Mouse (Mus musculus) intestine, embryonic 15.5 days (tissue): Measurements from ENCODE around the gene Clybl. TPM values are rescaled to one million over a fixed set of nuclear protein-coding genes. Genes with fewer than 3 reads are reported as not detected.

Source experiments
- ATAC-seq: fragments of 200-750 bp; cut with Nextera tagmentation; 2 replicates; pipeline ENCODE4 v1.8.0; 2017; ENCODE audit warnings: moderate TSS enrichment, moderate library complexity
- H3K27ac ChIP-seq: fragments of 300-500 bp; sonication (generic); 2 replicates; pipeline ENCODE4 v1.5.1; 2015; ENCODE audit warnings: mild to moderate bottlenecking, inconsistent platforms
- H3K27me3 ChIP-seq: fragments of 300-500 bp; sonication (generic); replicated peaks from 2 replicates; pipeline ENCODE4 v1.6.1; 2015; ENCODE audit warnings: inconsistent platforms
- H3K36me3 ChIP-seq: fragments of 300-500 bp; sonication (generic); 2 replicates; pipeline ENCODE4 v1.6.1; 2015; ENCODE audit warnings: inconsistent platforms
- H3K4me1 ChIP-seq: fragments of 300-500 bp; sonication (generic); replicated peaks from 2 replicates; pipeline ENCODE4 v1.6.1; 2015; ENCODE audit warnings: inconsistent platforms
- H3K4me2 ChIP-seq: fragments of 300-500 bp; sonication (generic); replicated peaks from 2 replicates; pipeline ENCODE4 v1.6.1; 2015; ENCODE audit warnings: mild to moderate bottlenecking, inconsistent platforms
- H3K4me3 ChIP-seq: fragments of 300-500 bp; sonication (generic); replicated peaks from 2 replicates; pipeline ENCODE4 v1.5.1; 2015; ENCODE audit warnings: inconsistent platforms
- H3K9ac ChIP-seq: fragments of 300-500 bp; sonication (generic); 2 replicates; pipeline ENCODE4 v1.6.1; 2015; ENCODE audit warnings: inconsistent platforms
- H3K9me3 ChIP-seq: fragments of 300-500 bp; sonication (generic); 2 replicates; pipeline ENCODE4 v1.6.1; 2016; ENCODE audit warnings: inconsistent platforms
- WGBS: fragments of 180-500 bp; shearing (Covaris S2); methylation state at CpG from one replicate; pipeline ENCODE4 v1.1.7; 2015; 5-methylcytosine and 5-hydroxymethylcytosine counted together
- polyA plus RNA-seq: library from polyadenylated mRNA; unstranded; fragments of >200 nt; fragmentation: Nextera tagmentation; extraction: Ambion mirVana; gene quantifications from 2 replicates; pipeline ENCODE4 v1.2.1, GENCODE M21; 2015

The Clybl gene
- polyA plus RNA-seq, 1 experiment from 2014 or later, result 33.7 TPM

DNA sequence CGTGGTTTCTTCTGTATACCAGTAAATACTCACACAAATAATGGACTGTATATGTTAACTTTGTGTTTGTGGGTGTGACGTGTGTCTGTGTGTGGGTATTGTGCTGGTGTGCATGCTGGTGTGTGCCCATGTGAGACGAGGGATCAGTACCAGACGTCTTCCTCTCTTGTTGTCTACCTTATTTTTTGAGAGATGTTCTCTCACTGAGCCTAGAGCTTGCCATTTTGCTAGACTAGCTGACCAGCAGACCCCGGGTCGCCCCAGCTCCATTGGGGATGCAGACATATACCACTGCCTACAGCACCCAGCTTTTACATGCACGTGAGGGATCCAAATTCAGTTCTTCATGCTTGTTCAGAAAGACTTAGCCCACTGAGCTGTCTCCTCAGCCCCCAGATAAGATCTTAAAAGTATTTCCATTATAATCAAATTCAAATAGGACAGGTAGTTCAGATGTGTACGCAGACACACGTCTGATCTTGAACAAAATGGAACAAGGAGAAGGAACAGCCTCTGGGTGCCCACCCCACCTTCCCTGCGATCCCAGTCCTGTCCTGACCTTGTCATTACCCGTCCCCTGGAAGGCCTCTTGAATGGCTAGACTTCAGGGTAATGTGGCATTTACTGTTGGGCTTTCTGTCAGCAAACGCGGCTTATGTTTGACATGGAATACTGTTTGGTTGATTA lies 208.3 kb downstream of the Clybl start:
- ATAC-seq, result no peak

DNA sequence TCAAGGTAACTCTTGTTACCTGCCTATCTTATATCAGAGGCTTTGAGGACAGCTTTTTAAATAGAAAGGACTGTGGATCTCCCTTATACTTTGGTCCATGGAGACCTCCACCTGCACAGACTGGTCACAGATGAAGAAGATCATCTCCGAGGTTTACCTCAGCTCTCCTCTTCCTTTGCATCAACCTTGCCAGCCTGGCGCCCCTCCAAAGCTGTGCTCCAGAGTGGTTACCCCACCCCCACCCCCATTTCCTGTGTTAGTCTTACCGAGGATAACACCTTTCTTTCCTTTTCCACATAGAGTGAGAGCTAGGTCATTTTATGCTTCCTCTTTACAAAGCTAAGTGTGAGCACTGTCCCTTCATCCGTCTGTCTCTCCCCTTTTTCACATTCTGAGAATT lies 209.4 kb downstream of the Clybl start:
- H3K9ac ChIP-seq, result no peak overlapping the region
- H3K9me3 ChIP-seq, result no peaks in the 10 kb centered on the region
- no peaks in the 10 kb centered on the region for H3K4me1 ChIP-seq
- no peak overlapping the region for H3K4me3 ChIP-seq
- ATAC-seq, result no peak
- H3K27ac ChIP-seq, result no peak overlapping the region
- WGBS, result 41% methylated on average over 4 of the region's 4 CpGs
- H3K36me3 ChIP-seq, result no peaks in the 10 kb centered on the region
- no peaks in the 10 kb centered on the region for H3K27me3 ChIP-seq
- H3K4me2 ChIP-seq, result no peak overlapping the region

More for the DNA sequence above, 208.3 kb downstream of the Clybl start:
- Histone ChIP-seq H3K27ac (no peak overlapping the region), H3K4me3 (no peak overlapping the region), H3K9ac (no peak overlapping the region), H3K4me2 (no peak overlapping the region), H3K36me3 (no peaks in the 10 kb centered on the region), H3K9me3 (no peaks in the 10 kb centered on the region), H3K4me1 (no peaks in the 10 kb centered on the region), H3K27me3 (no peaks in the 10 kb centered on the region)
- WGBS, result 84% methylated on average over 13 of the region's 13 CpGs

DNA sequence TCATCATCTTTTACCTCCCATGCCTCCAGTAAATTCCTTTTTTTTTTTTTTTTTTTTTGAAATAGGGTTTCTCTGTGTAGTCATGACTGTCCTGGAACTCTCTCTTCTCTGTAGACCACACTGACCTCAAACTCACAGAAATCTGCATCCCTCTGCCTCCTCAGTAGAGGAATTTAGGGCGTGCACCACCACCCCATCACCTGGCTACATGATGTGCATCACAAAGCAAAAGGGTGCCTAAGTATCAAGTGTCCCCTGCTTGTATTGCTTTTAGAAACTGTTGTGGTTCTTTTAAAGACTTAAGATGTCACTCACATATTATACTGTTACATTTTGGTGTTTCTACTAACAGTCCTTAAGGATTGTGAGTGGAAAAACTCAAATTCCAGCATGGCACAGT lies 211.6 kb downstream of the Clybl start:
- Histone ChIP-seq H3K36me3 (no peaks in the 10 kb centered on the region), H3K4me1 (no peaks in the 10 kb centered on the region), H3K27ac (no peak overlapping the region), H3K4me3 (no peak overlapping the region), H3K4me2 (no peak overlapping the region), H3K27me3 (no peaks in the 10 kb centered on the region), H3K9ac (no peak overlapping the region), H3K9me3 (no peaks in the 10 kb centered on the region)
- WGBS, result 86% methylated on average over 1 of the region's 1 CpGs
- no peak for ATAC-seq

DNA sequence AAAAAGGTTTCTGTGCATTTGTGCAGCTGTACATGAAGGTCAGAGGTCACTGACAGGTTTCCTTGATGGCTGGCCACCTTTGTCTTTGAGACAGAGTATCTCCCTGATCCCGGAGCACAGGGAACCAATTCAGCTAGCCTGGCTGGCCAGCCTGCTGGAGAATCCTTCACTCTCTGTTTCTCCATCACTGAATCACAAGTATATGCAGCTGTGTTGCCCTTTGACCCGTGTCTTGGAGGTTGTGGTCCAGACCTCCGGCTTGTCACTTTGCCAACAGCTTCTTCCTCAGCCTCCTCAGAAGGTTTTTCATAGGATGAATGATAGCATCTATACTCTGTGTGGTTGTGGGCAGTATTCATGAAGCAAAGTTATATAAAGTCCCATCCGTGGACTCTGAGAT lies 217.2 kb downstream of the Clybl start:
- Histone ChIP-seq H3K4me2 (no peak overlapping the region), H3K4me1 (no peaks in the 10 kb centered on the region), H3K27me3 (0 out of 2 replicates have a peak, but pooled peaks cover 3% of the 10 kb centered on the region), H3K9me3 (no peaks in the 10 kb centered on the region), H3K4me3 (no peak overlapping the region), H3K36me3 (no peaks in the 10 kb centered on the region), H3K27ac (no peak overlapping the region), H3K9ac (no peak overlapping the region)
- 72% methylated on average over 4 of the region's 4 CpGs for WGBS
- no peak for ATAC-seq

DNA sequence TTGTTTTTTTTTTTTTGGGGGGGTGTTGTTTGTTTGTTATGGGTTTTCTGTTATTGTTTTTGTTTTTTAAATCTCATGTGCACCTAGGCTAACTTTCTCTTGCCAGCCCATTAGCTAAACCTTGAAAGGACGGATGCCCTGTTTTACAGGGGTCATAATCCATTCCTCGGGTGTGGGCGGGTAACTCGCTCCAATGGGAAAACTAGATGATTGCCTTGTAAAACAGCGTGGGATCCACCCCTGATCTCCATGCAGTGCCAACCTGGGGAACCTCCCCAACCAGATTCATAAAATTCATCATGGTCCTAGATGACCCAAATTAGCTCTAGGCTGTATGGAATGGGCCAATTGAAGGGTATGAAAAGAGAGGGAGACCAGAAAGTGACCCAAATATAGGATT lies 218.4 kb downstream of the Clybl start:
- Histone ChIP-seq H3K4me3 (no peak overlapping the region), H3K9me3 (no peaks in the 10 kb centered on the region), H3K4me2 (no peak overlapping the region), H3K36me3 (no peaks in the 10 kb centered on the region), H3K4me1 (no peaks in the 10 kb centered on the region), H3K27ac (no peak overlapping the region), H3K27me3 (peaks cover 9% of the 10 kb centered on the region; the same call in 1 of the 2 replicates), H3K9ac (no peak overlapping the region)
- WGBS, result 68% methylated on average over 5 of the region's 5 CpGs
- ATAC-seq, result no peak

DNA sequence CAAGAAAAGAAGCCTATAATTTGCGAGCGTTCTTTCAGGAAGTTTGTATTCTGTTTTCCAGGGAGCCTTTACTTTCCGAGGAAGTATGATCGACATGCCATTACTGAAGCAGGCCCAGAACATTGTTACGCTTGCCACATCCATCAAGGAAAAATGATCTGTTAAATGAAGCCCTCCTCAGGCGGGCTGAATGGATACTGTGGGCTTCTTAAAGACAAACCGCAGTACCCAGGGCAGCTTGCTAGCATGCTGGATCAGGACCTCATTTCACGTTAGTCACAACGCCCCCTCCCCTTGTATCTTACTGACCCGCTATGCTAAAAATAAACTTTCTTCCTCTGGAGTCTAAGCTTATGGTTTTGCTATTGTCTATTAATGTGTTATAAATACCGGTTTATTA lies 220.4 kb downstream of the Clybl start:
- no peak overlapping the region for H3K9ac ChIP-seq
- H3K27ac ChIP-seq, result no peak overlapping the region
- H3K36me3 ChIP-seq, result no peaks in the 10 kb centered on the region
- H3K4me1 ChIP-seq, result peaks cover 7% of the 10 kb centered on the region
- no peak overlapping the region for H3K4me3 ChIP-seq
- H3K4me2 ChIP-seq, result no peak overlapping the region
- no peaks in the 10 kb centered on the region for H3K9me3 ChIP-seq
- peaks cover 20% of the 10 kb centered on the region for H3K27me3 ChIP-seq
- 69% methylated on average over 11 of the region's 11 CpGs for WGBS
- ATAC-seq, result no peak

DNA sequence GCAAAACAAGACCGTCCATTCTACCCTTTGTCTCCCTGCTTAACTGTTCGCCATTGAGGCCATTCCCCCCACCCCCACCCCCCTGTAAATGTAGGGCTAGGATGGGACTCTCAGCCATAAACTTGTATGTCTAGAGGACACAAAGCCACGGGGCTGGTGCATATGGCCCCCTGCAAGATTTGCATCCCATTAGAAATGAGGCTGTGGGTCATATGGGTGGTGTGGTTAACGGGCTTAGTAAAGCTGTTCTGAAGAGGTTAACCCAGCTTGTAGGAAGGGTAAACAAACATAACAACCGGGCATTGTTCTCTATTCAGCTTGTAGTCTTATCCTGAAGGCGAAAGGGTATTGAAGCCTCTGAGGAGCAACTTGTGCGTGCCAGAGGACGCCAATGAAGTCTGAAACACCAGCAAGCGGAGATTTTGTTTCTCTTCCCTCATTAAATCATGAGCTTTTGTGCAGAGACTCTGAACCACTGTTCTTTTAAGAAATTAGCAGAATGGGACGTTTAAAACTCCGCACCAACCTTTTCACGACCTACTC lies 221.3 kb downstream of the Clybl start:
- no peak overlapping the region for H3K27ac ChIP-seq
- peaks cover 8% of the 10 kb centered on the region for H3K4me1 ChIP-seq
- H3K9me3 ChIP-seq, result no peaks in the 10 kb centered on the region
- no peak overlapping the region for H3K4me2 ChIP-seq
- ATAC-seq, result no peak
- no peak overlapping the region for H3K9ac ChIP-seq
- no peak overlapping the region for H3K4me3 ChIP-seq
- H3K36me3 ChIP-seq, result no peaks in the 10 kb centered on the region
- peaks cover 26% of the 10 kb centered on the region for H3K27me3 ChIP-seq
- WGBS, result 54% methylated on average over 12 of the region's 12 CpGs

DNA sequence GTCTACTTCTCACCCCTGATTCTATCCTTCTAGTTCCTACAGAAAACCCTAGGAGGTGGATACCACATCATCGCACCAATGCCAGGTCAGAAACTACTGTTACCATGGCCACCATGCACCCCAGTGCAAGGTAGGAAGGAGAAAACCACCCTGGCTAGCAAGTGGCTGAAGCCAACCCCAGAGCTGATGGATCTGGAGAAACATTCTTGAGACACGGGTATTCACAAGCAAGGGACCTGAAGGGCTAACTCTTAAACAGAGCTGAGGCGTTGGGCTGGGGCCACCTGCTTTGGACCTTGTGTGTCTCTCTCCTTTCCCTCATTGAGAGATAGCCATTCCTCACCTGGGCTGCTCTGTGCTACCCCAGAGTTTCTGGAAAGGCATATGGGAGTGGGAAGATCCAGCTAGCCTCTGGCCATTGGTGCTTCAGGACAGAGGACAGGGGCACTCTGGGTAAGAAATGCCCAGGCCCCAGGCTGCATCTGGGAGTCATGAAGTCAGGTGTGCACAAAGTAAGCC lies 222.0 kb downstream of the Clybl start:
- Histone ChIP-seq H3K4me3 (no peak overlapping the region), H3K9me3 (no peaks in the 10 kb centered on the region), H3K9ac (no peak overlapping the region), H3K4me1 (peaks cover 8% of the 10 kb centered on the region), H3K36me3 (no peaks in the 10 kb centered on the region), H3K4me2 (no peak overlapping the region), H3K27ac (no peak overlapping the region), H3K27me3 (peaks cover 33% of the 10 kb centered on the region)
- WGBS, result 72% methylated on average over 3 of the region's 3 CpGs
- no peak for ATAC-seq

DNA sequence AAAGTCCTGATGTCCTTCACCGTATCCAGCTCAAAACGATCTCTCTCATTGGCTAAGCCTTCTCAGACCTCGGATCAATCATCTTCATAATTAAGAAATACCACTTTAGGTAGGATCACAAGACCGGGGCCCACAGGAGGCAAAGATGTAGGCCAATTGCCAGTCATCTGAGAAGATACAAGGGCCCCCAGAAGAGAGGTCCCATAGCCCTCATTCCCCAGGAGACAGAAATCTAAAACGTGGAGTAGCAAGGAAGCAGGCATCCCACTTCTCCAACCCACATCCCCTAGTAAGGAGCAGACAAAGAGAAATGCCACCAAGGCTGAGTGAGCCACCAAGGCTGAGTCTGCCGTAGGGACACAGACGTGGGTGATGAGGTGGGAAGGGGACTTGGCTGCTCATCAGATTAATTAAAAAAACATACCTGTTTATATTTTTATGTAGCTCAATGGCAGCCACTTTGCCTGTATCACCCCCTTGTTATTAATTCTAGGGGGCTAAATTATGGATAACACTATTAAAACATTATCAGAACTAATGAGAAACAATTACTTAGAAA lies 223.2 kb downstream of the Clybl start:
- H3K4me3 ChIP-seq, result no peak overlapping the region
- H3K4me1 ChIP-seq, result peaks cover 8% of the 10 kb centered on the region
- no peaks in the 10 kb centered on the region for H3K36me3 ChIP-seq
- no peak overlapping the region for H3K4me2 ChIP-seq
- peaks cover 34% of the 10 kb centered on the region for H3K27me3 ChIP-seq
- 86% methylated on average over 7 of the region's 7 CpGs for WGBS
- no peak overlapping the region for H3K9ac ChIP-seq
- H3K27ac ChIP-seq, result no peak overlapping the region
- ATAC-seq, result no peak
- no peaks in the 10 kb centered on the region for H3K9me3 ChIP-seq

DNA sequence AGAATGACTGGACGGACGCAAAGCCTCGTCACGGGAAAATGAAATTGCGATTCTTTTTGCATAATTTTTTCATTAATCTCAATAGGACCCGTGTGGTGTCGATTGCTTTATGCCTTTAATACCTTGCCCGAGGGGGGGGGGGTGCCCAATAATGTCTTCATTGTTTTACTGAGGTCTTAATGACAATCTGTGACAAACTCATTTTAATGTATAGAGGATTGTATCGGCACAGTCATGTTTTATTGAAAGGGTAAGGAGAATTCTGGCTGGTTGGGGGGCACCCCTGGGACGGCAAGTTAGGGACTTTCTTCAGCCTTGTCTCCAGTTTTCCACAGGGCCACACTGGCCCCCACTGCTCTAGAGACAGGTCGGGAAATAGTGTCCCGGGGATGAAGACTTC lies 223.7 kb downstream of the Clybl start:
- H3K27ac ChIP-seq, result no peak overlapping the region
- H3K4me3 ChIP-seq, result no peak overlapping the region
- H3K27me3 ChIP-seq, result peaks cover 37% of the 10 kb centered on the region
- peaks cover 8% of the 10 kb centered on the region for H3K4me1 ChIP-seq
- H3K4me2 ChIP-seq, result no peak overlapping the region
- ATAC-seq, result no peak
- no peak overlapping the region for H3K9ac ChIP-seq
- no peaks in the 10 kb centered on the region for H3K36me3 ChIP-seq
- 62% methylated on average over 12 of the region's 12 CpGs for WGBS
- H3K9me3 ChIP-seq, result no peaks in the 10 kb centered on the region

DNA sequence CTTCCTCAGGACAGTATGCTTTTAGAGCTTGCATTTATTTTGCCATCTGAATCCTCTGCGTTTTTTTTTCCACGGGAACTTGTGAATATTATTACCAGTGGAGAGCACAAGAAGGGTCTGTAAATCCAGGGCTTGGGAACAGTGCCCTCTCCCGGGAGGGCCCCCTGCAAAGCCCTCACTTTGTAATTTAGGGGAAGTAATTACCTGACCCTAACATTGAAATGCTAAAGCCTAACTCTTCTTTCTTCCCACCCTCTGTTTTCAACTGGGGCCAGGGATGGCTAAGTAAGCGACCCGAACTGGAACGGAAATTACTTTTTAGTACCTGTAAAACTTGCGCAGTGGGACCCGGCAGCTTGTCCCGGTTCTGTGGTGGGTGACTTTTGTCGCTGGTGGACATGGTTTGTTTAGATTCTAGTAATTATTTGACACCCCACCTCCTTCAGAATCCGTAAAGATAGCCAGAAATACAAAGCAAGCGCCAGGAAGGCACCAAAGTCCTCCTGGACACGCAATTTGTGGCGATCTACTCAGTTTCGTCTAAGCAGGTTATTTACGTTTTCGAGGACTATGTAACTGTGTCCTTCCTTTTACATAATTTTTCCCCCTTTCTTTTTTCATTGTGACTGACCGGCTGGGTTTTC lies 224.5 kb downstream of the Clybl start:
- Histone ChIP-seq H3K27me3 (peaks cover 37% of the 10 kb centered on the region), H3K9ac (no peak overlapping the region), H3K4me3 (peak overlapping the region; percentile 30), H3K4me1 (peaks cover 8% of the 10 kb centered on the region), H3K27ac (no peak overlapping the region), H3K9me3 (no peaks in the 10 kb centered on the region), H3K4me2 (peak overlapping the region; percentile 69), H3K36me3 (no peaks in the 10 kb centered on the region)
- 3% methylated on average over 18 of the region's 18 CpGs for WGBS
- no peak for ATAC-seq

DNA sequence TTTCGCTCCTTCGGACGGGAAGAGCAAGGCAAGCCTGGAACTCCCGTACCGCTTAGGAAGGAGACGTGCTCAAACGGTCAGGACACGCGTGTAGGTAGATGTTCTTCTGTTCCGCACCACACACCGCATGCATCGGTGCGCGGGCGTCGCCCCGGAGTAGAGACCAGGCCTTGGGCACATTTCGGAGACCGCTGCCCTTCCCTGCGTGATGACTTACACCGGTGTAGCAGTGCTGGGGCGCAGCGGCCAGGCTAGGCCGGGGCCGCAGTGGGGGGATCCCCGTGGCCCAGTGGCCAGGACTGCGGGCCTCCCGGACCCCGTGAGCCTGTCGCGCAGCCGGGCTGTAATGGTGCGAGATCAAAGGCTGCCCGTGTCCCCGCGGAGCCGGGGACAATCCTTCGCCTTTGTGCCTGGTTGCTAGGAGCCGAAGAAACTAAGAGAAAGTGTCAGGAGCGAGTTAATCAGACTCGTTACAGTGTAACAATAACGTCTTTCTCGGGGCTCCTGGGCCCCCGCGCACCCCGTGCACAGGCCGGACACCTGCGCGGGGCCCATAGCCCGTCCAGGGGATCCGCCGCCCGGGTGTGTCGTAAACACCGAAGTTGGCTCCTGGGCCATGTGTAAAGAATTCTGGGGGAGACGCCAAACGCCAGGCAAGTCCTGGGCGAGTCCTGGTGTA lies 225.2 kb downstream of the Clybl start:
- peak; percentile 56 for ATAC-seq
- H3K4me3 ChIP-seq, result peak overlapping the region; percentile 30
- peaks cover 36% of the 10 kb centered on the region for H3K27me3 ChIP-seq
- H3K27ac ChIP-seq, result no peak overlapping the region
- peaks cover 8% of the 10 kb centered on the region for H3K4me1 ChIP-seq
- no peaks in the 10 kb centered on the region for H3K36me3 ChIP-seq
- H3K9ac ChIP-seq, result no peak overlapping the region; the same call in 1 of the 2 replicates
- H3K4me2 ChIP-seq, result peak overlapping the region; percentile 69
- no peaks in the 10 kb centered on the region for H3K9me3 ChIP-seq
- WGBS, result 1% methylated on average over 58 of the region's 58 CpGs
